Mouse (Mus musculus): ENCODE measurements around the gene Bmpr1b. TPM values are rescaled to one million over a fixed set of nuclear protein-coding genes. Genes with fewer than 3 reads are reported as not detected.

Bmpr1b gene
- polyA plus RNA-seq, 1 experiment from 2014 or later, result 7.6 TPM

- no peak for ATAC-seq (replicated peaks; ENCODE audit: low FRiP score, low read depth)
- H3K9ac ChIP-seq (ENCODE audit: low read depth, low read length), result no peak overlapping the region
- no peak overlapping the region for H3K4me3 ChIP-seq (replicated peaks; ENCODE audit: low read depth, low read length)
- H3K36me3 ChIP-seq (ENCODE audit: insufficient read depth, low read length), result no peaks in the 10 kb centered on the region
- H3K9me3 ChIP-seq (replicated peaks; ENCODE audit: low read length), result no peaks in the 10 kb centered on the region
- H3K27me3 ChIP-seq (ENCODE audit: insufficient read depth, low read length), result no peaks in the 10 kb centered on the region
- DNase-seq (ENCODE audit: low spot score), result no peak
- no peak overlapping the region for H3K27ac ChIP-seq
- no peak overlapping the region for H3K4me2 ChIP-seq (ENCODE audit: low read length)
- H3K4me1 ChIP-seq (replicated peaks; ENCODE audit: insufficient read depth, low read length), result 0 out of 2 replicates have a peak, but pooled peaks cover 4% of the 10 kb centered on the region
- 45% methylated on average over 3 of the region's 3 CpGs for WGBS
- TF ChIP-seq CTCF (IDR thresholded peaks at IDR 0.05; ENCODE audit: low read depth), result no peak
Measured at GRCm38 (mm10) chr3:141818615-141819312, 350.5 kb downstream of the Bmpr1b start.

- no peak for TF ChIP-seq CTCF (IDR thresholded peaks at IDR 0.05; ENCODE audit: low read depth)
- H3K27ac ChIP-seq, result no peak overlapping the region
- no peak overlapping the region for H3K4me3 ChIP-seq (replicated peaks; ENCODE audit: low read depth, low read length)
- H3K9ac ChIP-seq (ENCODE audit: low read depth, low read length), result no peak overlapping the region
- DNase-seq (ENCODE audit: low spot score) (no peak), ATAC-seq (replicated peaks; ENCODE audit: low FRiP score, low read depth) (no peak)
- 0 out of 2 replicates have a peak, but pooled peaks cover 4% of the 10 kb centered on the region for H3K4me1 ChIP-seq (replicated peaks; ENCODE audit: insufficient read depth, low read length)
- H3K9me3 ChIP-seq (replicated peaks; ENCODE audit: low read length), result no peaks in the 10 kb centered on the region
- no peaks in the 10 kb centered on the region for H3K27me3 ChIP-seq (ENCODE audit: insufficient read depth, low read length)
- no peaks in the 10 kb centered on the region for H3K36me3 ChIP-seq (ENCODE audit: insufficient read depth, low read length)
- no peak overlapping the region for H3K4me2 ChIP-seq (ENCODE audit: low read length)
- WGBS, result 77% methylated on average over 1 of the region's 1 CpGs
Measured at GRCm38 (mm10) chr3:141814776-141815175, 354.4 kb downstream of the Bmpr1b start.

- Histone ChIP-seq H3K9ac (ENCODE audit: low read depth, low read length) (no peak overlapping the region), H3K27me3 (ENCODE audit: insufficient read depth, low read length) (no peaks in the 10 kb centered on the region)
Measured at GRCm38 (mm10) chr3:141811348-141811747, 357.9 kb downstream of the Bmpr1b start.

GRCm38 (mm10) chr3:141810944-141811343, 358.3 kb downstream of the Bmpr1b start:
- Histone ChIP-seq H3K27me3 (ENCODE audit: insufficient read depth, low read length) (no peaks in the 10 kb centered on the region), H3K36me3 (ENCODE audit: insufficient read depth, low read length) (no peaks in the 10 kb centered on the region), H3K27ac (no peak overlapping the region), H3K4me3 (replicated peaks; ENCODE audit: low read depth, low read length) (no peak overlapping the region), H3K9me3 (replicated peaks; ENCODE audit: low read length) (no peaks in the 10 kb centered on the region), H3K9ac (ENCODE audit: low read depth, low read length) (no peak overlapping the region), H3K4me2 (ENCODE audit: low read length) (no peak overlapping the region), H3K4me1 (replicated peaks; ENCODE audit: insufficient read depth, low read length) (no peaks in the 10 kb centered on the region)
- no peak for DNase-seq (ENCODE audit: low spot score)
- 48% methylated on average over 7 of the region's 7 CpGs for WGBS
- ATAC-seq (replicated peaks; ENCODE audit: low FRiP score, low read depth), result 0 out of 2 replicates have a peak, but pooled peaks have one; percentile 21
- no peak for TF ChIP-seq CTCF (IDR thresholded peaks at IDR 0.05; ENCODE audit: low read depth)

More at GRCm38 (mm10) chr3:141811348-141811747, 357.9 kb downstream of the Bmpr1b start:
- Histone ChIP-seq H3K4me1 (replicated peaks; ENCODE audit: insufficient read depth, low read length) (no peaks in the 10 kb centered on the region), H3K36me3 (ENCODE audit: insufficient read depth, low read length) (no peaks in the 10 kb centered on the region), H3K4me2 (ENCODE audit: low read length) (no peak overlapping the region), H3K27ac (no peak overlapping the region), H3K9me3 (replicated peaks; ENCODE audit: low read length) (no peaks in the 10 kb centered on the region), H3K4me3 (replicated peaks; ENCODE audit: low read depth, low read length) (no peak overlapping the region)
- 21% methylated on average over 2 of the region's 2 CpGs for WGBS
- ATAC-seq (replicated peaks; ENCODE audit: low FRiP score, low read depth) (no peak; the same call in 1 of the 2 replicates), DNase-seq (ENCODE audit: low spot score) (peak; percentile 80)
- TF ChIP-seq CTCF (IDR thresholded peaks at IDR 0.05; ENCODE audit: low read depth), result no peak

GRCm38 (mm10) chr3:141809581-141809980, 359.6 kb downstream of the Bmpr1b start:
- WGBS, result 71% methylated on average over 3 of the region's 3 CpGs
- DNase-seq (ENCODE audit: low spot score), result no peak
- no peaks in the 10 kb centered on the region for H3K36me3 ChIP-seq (ENCODE audit: insufficient read depth, low read length)
- no peaks in the 10 kb centered on the region for H3K9me3 ChIP-seq (replicated peaks; ENCODE audit: low read length)
- H3K4me1 ChIP-seq (replicated peaks; ENCODE audit: insufficient read depth, low read length), result no peaks in the 10 kb centered on the region
- no peak overlapping the region for H3K4me2 ChIP-seq (ENCODE audit: low read length)
- no peak for TF ChIP-seq CTCF (IDR thresholded peaks at IDR 0.05; ENCODE audit: low read depth)
- no peak overlapping the region for H3K4me3 ChIP-seq (replicated peaks; ENCODE audit: low read depth, low read length)
- H3K9ac ChIP-seq (ENCODE audit: low read depth, low read length), result no peak overlapping the region
- H3K27me3 ChIP-seq (ENCODE audit: insufficient read depth, low read length), result no peaks in the 10 kb centered on the region
- ATAC-seq (replicated peaks; ENCODE audit: low FRiP score, low read depth), result no peak
- H3K27ac ChIP-seq, result no peak overlapping the region

GRCm38 (mm10) chr3:141804133-141804532, 365.1 kb downstream of the Bmpr1b start:
- DNase-seq (ENCODE audit: low spot score) (peak; percentile 3), ATAC-seq (replicated peaks; ENCODE audit: low FRiP score, low read depth) (no peak)
- Histone ChIP-seq H3K4me3 (replicated peaks; ENCODE audit: low read depth, low read length) (no peak overlapping the region), H3K36me3 (ENCODE audit: insufficient read depth, low read length) (no peaks in the 10 kb centered on the region), H3K27ac (no peak overlapping the region), H3K4me2 (ENCODE audit: low read length) (no peak overlapping the region), H3K27me3 (ENCODE audit: insufficient read depth, low read length) (no peaks in the 10 kb centered on the region), H3K9me3 (replicated peaks; ENCODE audit: low read length) (no peaks in the 10 kb centered on the region), H3K4me1 (replicated peaks; ENCODE audit: insufficient read depth, low read length) (no peaks in the 10 kb centered on the region), H3K9ac (ENCODE audit: low read depth, low read length) (no peak overlapping the region)
- TF ChIP-seq CTCF (IDR thresholded peaks at IDR 0.05; ENCODE audit: low read depth), result no peak
- WGBS, result 76% methylated on average over 5 of the region's 5 CpGs
